Mouse (Mus musculus) MEL (cell line): ENCODE data around the gene E130218I03Rik.

Experiments used
- CTCF ChIP-seq, 3 experiments: IDR thresholded peaks in 2 of 3; conservative IDR thresholded peaks in 1 of 3; 2 replicates each; pipeline ENCODE4 v1.5.1; 2011 to 2012; ENCODE audit warnings: low read length in 3 of 3, low read depth in 2 of 3, mild to moderate bottlenecking in 2 of 3, improper control_type of control experiment in 1 of 3, inconsistent platforms in 1 of 3, mixed read lengths in 1 of 3, moderate library complexity in 1 of 3; ENCODE audit not compliant: control insufficient read depth in 1 of 3, insufficient read depth in 1 of 3, poor library complexity in 1 of 3, severe bottlenecking in 1 of 3
- EP300 ChIP-seq, 2 experiments: IDR thresholded peaks; 2 replicates each; pipeline ENCODE4 v1.6.1; 2011; ENCODE audit warnings: improper control_type of control experiment in 2 of 2, low read length in 2 of 2, low read depth in 1 of 2, mild to moderate bottlenecking in 1 of 2
- HCFC1 ChIP-seq: IDR thresholded peaks from 2 replicates; pipeline ENCODE4 v1.6.1; 2012; ENCODE audit warnings: low read depth, mild to moderate bottlenecking, inconsistent platforms, low read length, improper control_type of control experiment, moderate library complexity
- JUND ChIP-seq: IDR thresholded peaks from 2 replicates; pipeline ENCODE4 v1.6.1; 2011; ENCODE audit warnings: low read depth, mild to moderate bottlenecking, improper control_type of control experiment, low read length
- MEF2A ChIP-seq: IDR thresholded peaks from 2 replicates; pipeline ENCODE4 v1.6.1; 2014; ENCODE audit warnings: low read depth, mild to moderate bottlenecking, inconsistent platforms, low read length, improper control_type of control experiment; ENCODE audit not compliant: poor library complexity, insufficient replicate concordance, severe bottlenecking; ENCODE audit errors: extremely low read depth
- MXI1 ChIP-seq: IDR thresholded peaks from 2 replicates; pipeline ENCODE4 v1.6.1; 2011; ENCODE audit warnings: mild to moderate bottlenecking, low read depth, low read length, improper control_type of control experiment
- NRF1 ChIP-seq: IDR thresholded peaks from 2 replicates; pipeline ENCODE4 v1.6.1; 2014; ENCODE audit warnings: low read depth, mild to moderate bottlenecking, inconsistent platforms, low read length, improper control_type of control experiment, moderate library complexity; ENCODE audit not compliant: poor library complexity, insufficient read depth, severe bottlenecking
- POLR2A ChIP-seq, 2 experiments: IDR thresholded peaks; 2 replicates each; pipeline ENCODE4 v1.6.1; 2011 to 2012; ENCODE audit warnings: low read length in 2 of 2, mild to moderate bottlenecking in 2 of 2, control low read depth in 1 of 2, improper control_type of control experiment in 1 of 2, low read depth in 1 of 2, moderate library complexity in 1 of 2; ENCODE audit not compliant: control insufficient read depth in 1 of 2, insufficient read depth in 1 of 2, poor library complexity in 1 of 2
- POLR2AphosphoS2 ChIP-seq: IDR thresholded peaks from 2 replicates; pipeline ENCODE4 v1.6.1; 2011; ENCODE audit warnings: low read length, improper control_type of control experiment
- USF1 ChIP-seq: IDR thresholded peaks from 2 replicates; pipeline ENCODE4 v1.6.1; 2014; ENCODE audit warnings: low read depth, mild to moderate bottlenecking, inconsistent platforms, low read length, improper control_type of control experiment, moderate library complexity
- ZNF384 ChIP-seq: IDR thresholded peaks from 2 replicates; pipeline ENCODE4 v1.6.1; 2012; ENCODE audit warnings: low read depth, mild to moderate bottlenecking, inconsistent platforms, low read length, improper control_type of control experiment

DNA sequence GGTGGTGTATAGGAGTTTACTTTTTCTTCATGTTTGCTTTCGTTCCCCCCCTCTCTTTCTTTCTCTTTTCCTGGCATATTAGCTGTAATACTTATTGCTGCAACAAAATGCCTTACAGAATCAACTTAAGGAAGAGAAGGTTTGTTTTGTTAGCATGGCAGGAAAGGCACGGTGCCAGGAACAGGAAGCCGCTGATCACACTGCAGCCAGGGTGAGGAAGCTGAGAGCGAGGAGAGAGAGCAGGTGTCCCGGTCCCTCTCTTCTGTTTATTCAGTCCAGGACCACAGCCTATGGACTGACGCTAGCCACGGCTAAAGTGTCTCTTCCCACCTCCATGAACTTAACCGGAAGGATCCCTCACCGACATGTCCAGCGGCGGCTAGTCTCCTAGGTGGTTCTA is 14.9 kb downstream of the E130218I03Rik start:
- no peak for TF ChIP-seq CTCF (IDR thresholded peaks at IDR 0.05 in 2 of 3, conservative IDR thresholded peaks at IDR 0.05 in 1 of 3; ENCODE audit: control insufficient read depth in 1 of 3, insufficient read depth in 1 of 3, low read depth in 2 of 3, low read length in 3 of 3, poor library complexity in 1 of 3, severe bottlenecking in 1 of 3)
- no peak for TF ChIP-seq NRF1
- no peak for TF ChIP-seq USF1
- TF ChIP-seq POLR2AphosphoS2 = no peak
- no peak for TF ChIP-seq JUND
- TF ChIP-seq EP300 (IDR thresholded peaks at IDR 0.05; ENCODE audit: low read depth in 1 of 2, low read length in 2 of 2) = no peak
- no peak for TF ChIP-seq POLR2A (IDR thresholded peaks at IDR 0.05; ENCODE audit: control insufficient read depth in 1 of 2, insufficient read depth in 1 of 2, low read depth in 1 of 2, low read length in 2 of 2, poor library complexity in 1 of 2)
- no peak for TF ChIP-seq MEF2A
- no peak for TF ChIP-seq ZNF384
- TF ChIP-seq HCFC1 = no peak
- TF ChIP-seq MXI1 = no peak
